Mouse (Mus musculus) liver, adult (tissue): ENCODE data around the gene BC030499.

ENCODE experiments used
- GATA4 ChIP-seq: IDR thresholded peaks from 2 replicates; pipeline ENCODE4 v1.6.1; 2014; ENCODE audit warnings: mild to moderate bottlenecking, low read length; ENCODE audit not compliant: insufficient replicate concordance

BC030499 gene

DNA sequence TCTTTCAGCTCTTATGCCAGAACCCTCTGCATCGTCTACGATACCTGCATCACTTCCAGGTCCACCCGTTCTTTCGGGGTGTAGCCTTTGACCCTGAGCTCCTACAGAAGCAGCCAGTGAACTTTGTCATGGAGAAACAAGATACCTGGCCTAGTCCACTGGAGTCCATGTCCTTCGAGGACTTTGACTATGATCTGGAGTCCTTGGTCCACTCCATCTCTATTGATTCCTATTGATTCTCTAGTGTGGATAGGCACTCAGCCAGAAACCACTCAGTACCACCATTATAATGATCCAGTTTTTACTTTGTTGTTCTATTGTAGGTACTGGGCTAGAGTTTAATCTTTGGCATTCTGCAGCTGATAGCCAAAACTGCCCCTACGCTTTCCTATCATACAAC lies 3.9 kb downstream of the BC030499 start:
- TF ChIP-seq GATA4: no peak

DNA sequence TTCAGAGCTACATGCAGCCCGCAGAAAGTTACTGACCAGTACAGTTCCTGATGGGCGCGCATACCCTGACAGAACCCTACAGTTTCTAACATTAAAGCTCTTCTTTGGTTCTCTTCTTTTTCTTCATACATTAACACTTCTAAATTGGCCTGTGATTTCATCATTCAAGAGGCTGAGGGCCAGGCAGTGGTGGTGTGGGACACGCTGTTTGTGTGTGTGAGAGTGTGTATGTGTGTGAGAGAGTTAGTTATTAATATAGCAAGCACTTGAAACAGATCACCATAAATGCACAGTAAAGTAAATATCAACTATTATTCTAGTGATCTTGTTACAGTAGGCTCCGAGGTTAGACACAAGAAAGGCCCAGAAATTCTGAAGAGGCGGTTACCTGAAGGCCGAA lies 10.3 kb downstream of the BC030499 start:
- no peak for TF ChIP-seq GATA4

DNA sequence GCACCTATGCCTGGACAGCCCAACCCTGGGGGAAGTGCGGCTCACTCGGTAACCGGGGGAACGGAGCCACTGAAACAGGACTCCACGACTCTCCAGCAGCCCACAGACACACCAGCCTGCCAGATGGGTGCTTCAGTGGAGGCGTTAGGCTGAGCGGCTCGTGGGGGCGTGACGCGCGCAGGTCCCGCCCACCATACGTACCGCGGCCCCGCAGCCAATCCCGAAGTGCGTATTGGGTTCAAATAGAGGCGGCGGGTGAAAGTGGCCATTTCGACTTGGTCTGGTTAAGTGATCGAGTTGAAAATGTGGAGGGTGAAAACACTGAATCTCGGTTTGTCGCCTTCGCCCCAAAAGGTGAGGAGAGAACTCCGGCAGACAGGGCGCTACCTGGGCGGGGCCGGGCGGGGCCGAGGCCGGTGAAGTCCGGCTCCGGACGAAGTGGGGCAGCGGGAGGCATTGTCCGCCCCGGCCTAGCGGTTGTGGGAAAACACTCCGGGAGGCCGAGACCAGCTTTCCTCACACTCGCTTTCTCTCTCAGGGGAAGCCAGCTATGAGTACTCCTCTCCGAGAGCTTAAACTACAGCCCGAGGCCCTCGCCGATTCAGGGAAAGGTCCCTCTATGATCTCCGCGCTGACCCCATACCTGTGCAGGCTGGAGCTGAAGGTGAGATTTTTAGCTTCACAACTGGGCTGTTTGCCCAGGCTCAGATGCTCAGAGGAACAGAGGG lies 10.9 kb downstream of the BC030499 start, which contains the start of gene Spag5:
Spag5 (plus strand) TSS at position 173 of the 728 bp plus-strand sequence.
- TF ChIP-seq GATA4: no peak

DNA sequence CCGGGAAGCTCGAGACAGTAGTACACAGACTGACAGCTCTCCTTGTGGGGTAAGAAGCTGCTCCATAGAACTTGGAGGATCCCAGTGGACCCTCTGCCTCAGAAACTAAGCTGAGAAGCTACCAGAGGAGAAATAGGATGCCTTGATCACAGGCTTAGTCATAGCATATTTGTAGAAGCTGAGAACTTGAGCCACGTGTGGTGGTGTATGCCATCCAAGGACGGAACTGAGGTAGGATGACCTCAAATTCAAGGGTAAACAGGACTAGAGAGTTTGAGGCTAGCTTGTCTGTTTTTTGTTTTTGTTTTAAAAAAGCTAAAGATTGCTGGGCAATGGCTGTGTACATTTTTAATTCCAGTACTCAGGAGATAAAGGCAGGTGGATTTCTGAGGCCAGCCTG lies 14.6 kb downstream of the BC030499 start:
- no peak for TF ChIP-seq GATA4

GRCm38 (mm10) chr11:78310861-78311511 lies 20.3 kb downstream of the BC030499 start:
- no peak for TF ChIP-seq GATA4

DNA sequence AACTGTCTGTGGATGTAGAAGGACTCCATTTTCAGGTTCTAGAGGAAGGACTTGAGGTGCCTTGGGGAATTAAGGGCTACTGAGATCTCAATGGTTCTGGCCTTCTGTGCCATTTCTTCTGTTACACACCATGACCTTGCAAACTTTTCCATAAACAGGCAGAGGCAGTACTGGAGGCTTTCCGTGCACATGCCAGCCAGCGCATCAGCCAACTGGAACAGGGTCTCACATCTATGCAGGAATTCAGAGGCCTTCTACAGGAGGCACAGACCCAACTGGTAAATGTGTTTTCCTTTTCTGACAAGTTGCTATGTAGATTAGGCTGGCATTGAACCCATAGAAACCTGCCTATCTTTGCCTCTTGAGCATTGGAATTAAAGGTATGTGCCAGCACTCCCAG lies 23.0 kb downstream of the BC030499 start:
- no peak for TF ChIP-seq GATA4

GRCm38 (mm10) chr11:78318411-78318810 lies 27.8 kb downstream of the BC030499 start:
- TF ChIP-seq GATA4: no peak

- TF ChIP-seq GATA4: no peak
These were observed 31.6 kb downstream of the BC030499 start for GRCm38 (mm10) chr11:78322076-78322831.

GRCm38 (mm10) chr11:78322860-78323259 lies 32.2 kb downstream of the BC030499 start, which contains the start of gene Aldoc:
Gene Aldoc, plus strand, starts transcription at chr11:78322968.
- TF ChIP-seq GATA4: no peak

GRCm38 (mm10) chr11:78324000-78324785 lies 33.6 kb downstream of the BC030499 start:
- no peak for TF ChIP-seq GATA4

DNA sequence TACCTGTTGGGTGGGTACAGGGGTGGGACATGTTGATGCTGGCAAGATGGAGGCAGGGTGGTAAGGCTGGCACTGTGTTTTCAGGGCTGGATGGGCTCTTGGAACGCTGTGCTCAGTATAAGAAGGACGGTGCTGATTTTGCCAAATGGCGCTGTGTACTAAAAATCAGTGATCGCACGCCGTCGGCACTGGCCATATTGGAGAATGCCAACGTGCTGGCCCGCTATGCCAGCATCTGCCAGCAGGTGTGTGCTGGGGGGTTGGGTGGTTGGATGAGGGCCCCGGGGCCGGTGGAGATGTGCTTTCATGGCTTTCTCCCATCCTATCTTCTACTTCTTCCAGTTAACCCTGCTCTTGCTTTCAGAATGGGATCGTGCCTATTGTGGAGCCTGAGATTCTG lies 34.3 kb downstream of the BC030499 start:
- no peak for TF ChIP-seq GATA4

DNA sequence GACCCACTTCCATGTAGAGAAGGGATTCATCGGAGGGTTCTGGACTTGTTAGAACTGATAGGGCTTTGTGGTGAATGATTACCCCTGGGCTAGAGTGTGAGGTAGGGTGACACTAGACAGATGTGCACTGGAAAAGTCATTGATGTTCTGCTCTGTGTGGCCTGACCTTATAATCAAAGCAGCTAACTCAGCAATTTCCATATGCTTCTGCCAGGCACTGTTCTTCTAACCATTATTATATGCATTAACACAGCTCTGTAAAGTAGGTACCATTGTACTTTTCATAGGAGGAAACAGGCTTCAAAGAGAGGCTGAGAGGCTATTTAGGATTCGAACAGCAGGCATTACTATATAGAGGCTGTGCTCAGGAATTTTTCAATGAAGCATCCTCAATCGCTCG lies 36.6 kb downstream of the BC030499 start:
- no peak for TF ChIP-seq GATA4

DNA sequence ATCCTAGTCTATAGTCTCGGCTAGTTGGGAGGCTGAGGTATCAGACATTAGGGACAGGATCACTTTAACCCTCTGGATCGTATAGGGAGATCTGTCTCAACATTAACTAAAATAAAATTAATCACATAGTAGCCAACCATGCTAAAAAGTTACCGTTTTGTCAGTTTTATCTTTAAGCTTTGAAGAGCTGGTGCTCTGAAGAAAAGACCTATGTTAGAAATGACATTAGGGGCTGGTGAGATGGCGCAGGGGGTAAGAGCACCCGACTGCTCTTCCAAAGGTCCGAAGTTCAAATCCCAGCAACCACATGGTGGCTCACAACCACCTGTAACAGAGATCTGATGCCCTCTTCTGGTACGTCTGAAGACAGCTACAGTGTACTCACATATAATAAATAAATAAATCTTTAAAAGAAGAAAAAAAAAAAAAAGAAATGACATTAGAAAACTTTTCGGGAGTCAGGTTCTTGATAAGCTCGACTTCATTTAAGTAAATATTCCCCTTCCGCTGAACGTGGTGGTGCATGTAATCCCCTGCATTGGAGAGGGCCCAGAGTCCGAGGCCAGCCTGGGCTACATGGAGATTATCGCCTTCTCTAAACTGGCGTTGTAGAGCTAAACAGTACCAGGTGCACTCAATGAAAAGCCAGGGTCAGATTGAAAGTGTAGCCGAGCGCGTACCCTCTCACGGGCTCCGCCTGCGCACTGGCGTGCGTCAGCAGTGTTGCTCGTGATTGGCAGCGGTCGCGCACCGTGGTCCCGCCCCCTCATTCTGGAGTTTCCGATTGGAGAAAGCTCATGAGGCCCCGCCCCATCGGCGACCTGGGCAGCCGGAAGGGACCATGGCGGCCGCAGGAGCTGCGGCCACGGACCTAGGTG lies 37.2 kb downstream of the BC030499 start, which contains the start of gene Pigs:
Pigs (plus strand) TSS at position 782 of the 878 bp plus-strand sequence.
- no peak; the same call in 1 of the 2 replicates for TF ChIP-seq GATA4

- TF ChIP-seq GATA4: no peak
These were observed 37.9 kb downstream of the BC030499 start for GRCm38 (mm10) chr11:78328512-78329056.
